Mouse (Mus musculus) central nervous system, embryonic 11.5 days (tissue): ENCODE results near the gene Igsf3. TPM values are rescaled to one million over a fixed set of nuclear protein-coding genes. Genes with fewer than 3 reads are reported as not detected.

ENCODE experiments used
- polyA plus RNA-seq: library from polyadenylated mRNA; depleted of rRNA; stranded (reverse); fragments of >200 nt; gene quantifications from 2 replicates; pipeline ENCODE4 v1.2.3, GENCODE M21; 2012; rRNA removed

Igsf3 gene
- 11.0 and 18.9 TPM in 2 replicates for polyA plus RNA-seq

GRCm38 (mm10) chr3:101376538-101377247 lies at the start of gene Igsf3:
TSS of gene Igsf3 (plus strand) at chr3:101377083.

Other genes with a start within 250 kb of the Igsf3 start
- gene Cd2, start 89.1 kb upstream of the Igsf3 start, polyA plus RNA-seq, result 0.07 and 0.14 TPM in 2 replicates
- 100 and 114 TPM in 2 replicates for gene Atp1a1, start 227.6 kb downstream of the Igsf3 start, polyA plus RNA-seq